Mouse (Mus musculus): ENCODE measurements at regions not wholly inside any gene's neighbourhood (a gene's known extent, or its start where the extent isn't known, plus 50 kb on each side); places are given as distances from the start of the nearest gene placed in this dataset.
A peak's percentile ranks its signal among the peaks of the same experiment; 100 is the strongest.

DNA sequence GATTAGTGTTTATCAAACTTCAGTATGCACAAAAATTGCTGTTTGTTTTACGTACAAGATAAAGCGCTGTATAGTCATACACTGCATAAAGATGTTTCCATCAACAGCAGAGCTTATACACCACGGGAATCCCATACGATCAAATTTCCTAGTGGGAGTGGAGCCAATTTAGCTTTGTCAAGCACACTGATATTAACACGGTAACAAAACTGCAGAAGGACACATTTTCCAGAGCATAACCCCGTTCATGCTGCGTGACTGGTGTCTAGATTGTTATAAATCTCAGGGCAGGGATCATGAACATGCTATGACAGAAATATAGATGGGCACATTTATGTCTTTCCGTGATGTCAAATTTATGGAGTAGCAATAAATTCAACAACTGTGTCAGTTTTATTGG is 302.6 kb upstream of the C030005K15Rik start:
- Histone ChIP-seq H3K4me3 (ENCODE audit: low read length) (no peak overlapping the region), H3K36me3 (ENCODE audit: control insufficient read depth, insufficient read depth, low read length) (no peaks in the 10 kb centered on the region), H3K27me3 (ENCODE audit: control insufficient read depth, insufficient read depth, low read depth, low read length) (no peaks in the 10 kb centered on the region), H3K9ac (ENCODE audit: low read length) (no peak overlapping the region), H3K27ac (ENCODE audit: low read length) (no peak overlapping the region), H3K9me3 (ENCODE audit: control insufficient read depth, low read length) (no peaks in the 10 kb centered on the region), H3K4me1 (replicated peaks; ENCODE audit: control insufficient read depth, insufficient read depth, low read length) (no peaks in the 10 kb centered on the region; the same call in 1 of the 2 replicates), H3K4me2 (ENCODE audit: low read depth, low read length) (0 out of 2 replicates have a peak overlapping the region, but pooled peaks have one; percentile 8)
- ATAC-seq (ENCODE audit: low read depth) = no peak
- WGBS = 42% methylated on average over 8 of the region's 8 CpGs

DNA sequence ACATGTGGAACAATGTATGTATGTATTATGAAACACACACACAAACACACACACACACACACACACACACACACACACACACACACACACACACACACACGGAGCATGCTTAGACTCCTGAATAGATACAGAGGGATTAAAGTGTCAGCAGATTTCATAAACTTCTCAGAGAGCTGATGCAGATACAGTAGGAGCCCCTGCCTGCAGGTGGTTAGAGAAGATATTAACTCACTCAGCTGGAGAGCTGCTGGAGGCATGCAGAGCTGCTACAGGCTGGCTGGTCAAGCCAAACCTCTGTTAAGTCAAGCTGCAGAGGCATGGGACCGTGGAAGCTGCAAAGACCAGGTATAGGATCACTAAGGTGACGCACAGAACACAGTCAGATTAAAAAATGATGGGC is 303.1 kb upstream of the C030005K15Rik start:
- H3K4me3 ChIP-seq (ENCODE audit: low read length) = no peak overlapping the region
- no peaks in the 10 kb centered on the region for H3K36me3 ChIP-seq (ENCODE audit: control insufficient read depth, insufficient read depth, low read length)
- WGBS = 66% methylated on average over 3 of the region's 3 CpGs
- H3K9ac ChIP-seq (ENCODE audit: low read length) = no peak overlapping the region
- no peak overlapping the region for H3K27ac ChIP-seq (ENCODE audit: low read length)
- no peak overlapping the region for H3K4me2 ChIP-seq (ENCODE audit: low read depth, low read length)
- ATAC-seq (ENCODE audit: low read depth) = no peak
- no peaks in the 10 kb centered on the region for H3K9me3 ChIP-seq (ENCODE audit: control insufficient read depth, low read length)
- H3K27me3 ChIP-seq (ENCODE audit: control insufficient read depth, insufficient read depth, low read depth, low read length) = no peaks in the 10 kb centered on the region
- H3K4me1 ChIP-seq (replicated peaks; ENCODE audit: control insufficient read depth, insufficient read depth, low read length) = no peaks in the 10 kb centered on the region; the same call in 1 of the 2 replicates

DNA sequence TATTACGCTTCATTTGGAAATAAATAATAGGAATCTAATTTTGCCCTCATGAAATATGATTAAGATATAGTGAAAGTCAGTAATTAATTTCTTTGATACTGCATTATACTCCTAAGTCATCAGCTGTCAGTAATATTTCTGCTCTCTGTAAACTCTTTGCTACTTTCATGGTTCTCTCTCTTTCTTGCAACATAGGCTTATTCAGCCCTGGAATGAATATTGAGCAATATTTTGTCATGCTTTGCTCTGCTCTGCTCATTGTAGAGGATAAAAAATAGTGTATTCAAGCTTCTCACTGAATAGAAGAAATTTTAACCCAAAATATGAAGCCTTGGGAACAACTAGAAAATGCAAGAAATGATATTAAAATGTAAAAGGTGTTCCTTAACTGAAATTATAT is 306.1 kb upstream of the C030005K15Rik start:
- Histone ChIP-seq H3K4me1 (replicated peaks; ENCODE audit: control insufficient read depth, insufficient read depth, low read length) (no peaks in the 10 kb centered on the region; the same call in 1 of the 2 replicates), H3K27me3 (ENCODE audit: control insufficient read depth, insufficient read depth, low read depth, low read length) (no peaks in the 10 kb centered on the region), H3K27ac (ENCODE audit: low read length) (no peak overlapping the region), H3K9ac (ENCODE audit: low read length) (no peak overlapping the region), H3K9me3 (ENCODE audit: control insufficient read depth, low read length) (no peaks in the 10 kb centered on the region), H3K4me2 (ENCODE audit: low read depth, low read length) (no peak overlapping the region), H3K4me3 (ENCODE audit: low read length) (no peak overlapping the region), H3K36me3 (ENCODE audit: control insufficient read depth, insufficient read depth, low read length) (no peaks in the 10 kb centered on the region)
- ATAC-seq (ENCODE audit: low read depth) = no peak
- whole genome bisulfite sequencing = 90% methylated on average over 1 of the region's 1 CpGs

DNA sequence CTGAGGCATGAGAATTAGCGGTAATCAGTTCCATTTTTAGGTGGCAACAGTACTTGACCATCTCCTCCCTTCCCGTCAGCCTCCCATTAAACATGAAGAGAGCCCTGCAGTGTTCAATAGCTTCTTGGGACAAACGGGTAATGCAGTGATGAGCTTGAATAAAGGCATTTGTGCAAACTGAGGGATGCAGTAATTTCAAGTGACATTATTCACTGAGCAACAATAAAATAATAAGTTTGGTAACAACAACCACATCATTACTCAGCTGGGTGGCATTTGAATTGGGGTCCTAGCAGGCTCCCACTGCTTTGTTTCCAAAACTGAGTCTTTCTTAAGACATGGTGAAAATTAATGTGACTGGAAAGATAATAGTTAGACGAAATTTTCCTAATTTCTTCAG is 315.2 kb upstream of the C030005K15Rik start:
- no peaks in the 10 kb centered on the region for H3K9me3 ChIP-seq (ENCODE audit: control insufficient read depth, low read length)
- H3K36me3 ChIP-seq (ENCODE audit: control insufficient read depth, insufficient read depth, low read length) = no peaks in the 10 kb centered on the region
- WGBS = 88% methylated on average over 4 of the region's 4 CpGs
- no peak overlapping the region for H3K9ac ChIP-seq (ENCODE audit: low read length)
- 0 out of 2 replicates have a peak, but pooled peaks cover 3% of the 10 kb centered on the region for H3K4me1 ChIP-seq (replicated peaks; ENCODE audit: control insufficient read depth, insufficient read depth, low read length)
- ATAC-seq (ENCODE audit: low read depth) = no peak
- no peak overlapping the region for H3K4me3 ChIP-seq (ENCODE audit: low read length)
- H3K27me3 ChIP-seq (ENCODE audit: control insufficient read depth, insufficient read depth, low read depth, low read length) = no peaks in the 10 kb centered on the region
- no peak overlapping the region for H3K27ac ChIP-seq (ENCODE audit: low read length)
- no peak overlapping the region for H3K4me2 ChIP-seq (ENCODE audit: low read depth, low read length)

DNA sequence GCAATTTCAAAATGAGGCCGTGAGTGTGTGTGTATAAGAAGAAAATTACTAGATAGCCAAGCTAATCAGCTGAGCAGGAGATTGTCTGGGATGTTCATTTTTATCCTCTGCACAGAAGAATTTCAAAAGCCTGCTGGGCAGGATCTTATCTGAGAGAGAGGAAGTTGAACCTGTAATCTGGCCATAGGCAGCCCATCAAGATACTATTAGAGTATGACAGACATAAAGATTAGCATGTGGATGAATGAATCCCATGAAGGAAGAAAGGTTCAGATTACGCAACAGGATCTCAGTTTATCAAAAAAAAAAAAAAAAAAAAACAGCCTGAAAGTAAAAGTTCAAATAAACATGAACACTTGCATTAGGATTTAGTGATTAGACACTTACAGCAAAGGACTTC is 317.3 kb upstream of the C030005K15Rik start:
- H3K36me3 ChIP-seq (ENCODE audit: control insufficient read depth, insufficient read depth, low read length) = no peaks in the 10 kb centered on the region
- H3K27me3 ChIP-seq (ENCODE audit: control insufficient read depth, insufficient read depth, low read depth, low read length) = no peaks in the 10 kb centered on the region
- H3K9me3 ChIP-seq (ENCODE audit: control insufficient read depth, low read length) = no peaks in the 10 kb centered on the region
- no peak for ATAC-seq (ENCODE audit: low read depth)
- H3K9ac ChIP-seq (ENCODE audit: low read length) = no peak overlapping the region
- 0 out of 2 replicates have a peak, but pooled peaks cover 3% of the 10 kb centered on the region for H3K4me1 ChIP-seq (replicated peaks; ENCODE audit: control insufficient read depth, insufficient read depth, low read length)
- WGBS = 64% methylated on average over 2 of the region's 2 CpGs
- no peak overlapping the region for H3K27ac ChIP-seq (ENCODE audit: low read length)
- no peak overlapping the region for H3K4me3 ChIP-seq (ENCODE audit: low read length)
- H3K4me2 ChIP-seq (ENCODE audit: low read depth, low read length) = no peak overlapping the region

DNA sequence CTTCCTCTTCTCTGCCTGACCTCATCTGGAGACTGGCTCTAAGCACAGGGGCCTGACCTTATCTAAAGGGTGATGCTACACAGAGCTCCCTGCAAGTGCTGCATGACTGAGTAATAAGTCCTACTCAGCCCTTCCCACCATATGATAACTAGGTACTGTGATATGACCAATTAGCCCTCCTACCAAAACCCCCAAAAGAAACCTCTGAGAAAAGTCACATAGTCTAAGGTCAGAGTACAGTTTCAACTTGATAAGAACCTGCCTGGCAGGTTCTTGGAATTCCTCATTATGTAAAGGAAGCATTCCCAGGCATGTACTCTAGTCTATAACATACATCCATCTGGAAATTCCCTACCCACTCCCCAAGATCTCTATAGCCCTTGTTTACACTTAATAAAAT is 318.0 kb upstream of the C030005K15Rik start:
- no peak for ATAC-seq (ENCODE audit: low read depth)
- no peak overlapping the region for H3K9ac ChIP-seq (ENCODE audit: low read length)
- H3K27me3 ChIP-seq (ENCODE audit: control insufficient read depth, insufficient read depth, low read depth, low read length) = no peaks in the 10 kb centered on the region
- H3K4me1 ChIP-seq (replicated peaks; ENCODE audit: control insufficient read depth, insufficient read depth, low read length) = 0 out of 2 replicates have a peak, but pooled peaks cover 3% of the 10 kb centered on the region
- no peaks in the 10 kb centered on the region for H3K9me3 ChIP-seq (ENCODE audit: control insufficient read depth, low read length)
- H3K4me3 ChIP-seq (ENCODE audit: low read length) = no peak overlapping the region
- no peaks in the 10 kb centered on the region for H3K36me3 ChIP-seq (ENCODE audit: control insufficient read depth, insufficient read depth, low read length)
- no peak overlapping the region for H3K27ac ChIP-seq (ENCODE audit: low read length)
- no peak overlapping the region for H3K4me2 ChIP-seq (ENCODE audit: low read depth, low read length)

DNA sequence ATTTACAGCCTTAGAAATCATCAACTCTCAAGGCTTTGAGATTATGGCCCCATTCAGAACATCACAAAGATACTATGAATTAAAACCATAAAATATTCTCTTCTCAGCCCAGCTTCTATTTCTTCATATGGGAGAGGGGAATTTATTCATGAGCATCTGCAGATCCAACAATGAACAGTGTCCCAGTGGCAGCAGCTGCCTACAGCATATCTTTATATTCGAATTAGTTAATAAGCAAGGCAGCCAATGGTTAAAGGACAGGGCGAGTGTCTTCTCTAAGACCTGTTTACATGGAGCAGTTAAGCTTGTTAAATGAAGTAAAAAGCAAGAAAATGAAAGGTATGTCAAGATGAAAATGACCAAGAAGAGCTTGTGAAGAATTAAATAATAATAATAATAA is 346.9 kb upstream of the C030005K15Rik start:
- Histone ChIP-seq H3K27me3 (ENCODE audit: control insufficient read depth, insufficient read depth, low read depth, low read length) (no peaks in the 10 kb centered on the region), H3K4me2 (ENCODE audit: low read depth, low read length) (no peak overlapping the region), H3K9me3 (ENCODE audit: control insufficient read depth, low read length) (no peaks in the 10 kb centered on the region), H3K9ac (ENCODE audit: low read length) (no peak overlapping the region), H3K27ac (ENCODE audit: low read length) (no peak overlapping the region), H3K4me3 (ENCODE audit: low read length) (no peak overlapping the region), H3K4me1 (replicated peaks; ENCODE audit: control insufficient read depth, insufficient read depth, low read length) (no peaks in the 10 kb centered on the region), H3K36me3 (ENCODE audit: control insufficient read depth, insufficient read depth, low read length) (no peaks in the 10 kb centered on the region)
- WGBS = 82% methylated on average over 2 of the region's 2 CpGs
- no peak for ATAC-seq (ENCODE audit: low read depth)

DNA sequence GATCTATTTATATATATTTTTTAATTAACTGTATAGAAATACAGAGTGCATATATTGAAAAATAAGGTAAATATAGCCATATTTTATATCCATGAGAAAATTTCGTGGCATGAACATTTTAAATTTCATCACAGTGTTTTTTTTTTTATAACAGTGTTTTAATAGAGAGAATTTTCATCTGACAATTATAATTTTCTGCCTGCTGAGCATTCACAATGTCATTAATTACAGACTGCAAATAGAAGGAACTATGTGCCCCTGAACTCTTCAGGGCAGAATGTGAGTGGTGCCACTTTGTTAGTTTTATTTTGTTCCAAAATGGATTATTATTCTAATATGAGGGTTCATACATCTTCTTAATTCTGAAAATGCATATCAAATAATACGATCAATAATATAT is 358.3 kb upstream of the C030005K15Rik start:
- Histone ChIP-seq H3K27me3 (ENCODE audit: control insufficient read depth, insufficient read depth, low read depth, low read length) (no peaks in the 10 kb centered on the region), H3K9ac (ENCODE audit: low read length) (no peak overlapping the region), H3K4me3 (ENCODE audit: low read length) (no peak overlapping the region), H3K4me2 (ENCODE audit: low read depth, low read length) (no peak overlapping the region), H3K36me3 (ENCODE audit: control insufficient read depth, insufficient read depth, low read length) (no peaks in the 10 kb centered on the region), H3K9me3 (ENCODE audit: control insufficient read depth, low read length) (no peaks in the 10 kb centered on the region), H3K27ac (ENCODE audit: low read length) (no peak overlapping the region), H3K4me1 (replicated peaks; ENCODE audit: control insufficient read depth, insufficient read depth, low read length) (no peaks in the 10 kb centered on the region)
- WGBS = 62% methylated on average over 2 of the region's 2 CpGs
- ATAC-seq (ENCODE audit: low read depth) = no peak

DNA sequence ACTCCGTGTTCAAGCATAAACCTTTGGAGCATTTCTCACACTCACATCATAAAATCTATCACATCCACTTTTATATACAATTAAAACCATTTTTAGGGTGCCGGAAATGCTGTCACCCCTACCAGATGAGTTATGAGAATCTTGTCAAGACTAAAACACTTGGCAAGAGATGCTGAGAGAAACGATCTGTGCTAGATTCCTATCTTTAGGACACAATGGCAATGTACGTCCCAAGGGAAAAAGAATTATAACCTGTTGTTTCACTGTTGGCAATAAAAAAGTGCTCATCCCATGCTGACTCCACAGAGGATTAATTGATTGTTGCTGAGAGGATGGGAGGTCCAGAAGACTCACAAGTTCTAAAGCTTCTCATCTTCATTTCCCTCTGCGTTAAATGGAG is 389.7 kb upstream of the C030005K15Rik start:
- Histone ChIP-seq H3K27me3 (ENCODE audit: control insufficient read depth, insufficient read depth, low read depth, low read length) (no peaks in the 10 kb centered on the region), H3K9me3 (ENCODE audit: control insufficient read depth, low read length) (no peaks in the 10 kb centered on the region), H3K4me3 (ENCODE audit: low read length) (no peak overlapping the region), H3K4me2 (ENCODE audit: low read depth, low read length) (no peak overlapping the region), H3K4me1 (replicated peaks; ENCODE audit: control insufficient read depth, insufficient read depth, low read length) (no peaks in the 10 kb centered on the region), H3K9ac (ENCODE audit: low read length) (no peak overlapping the region), H3K36me3 (ENCODE audit: control insufficient read depth, insufficient read depth, low read length) (no peaks in the 10 kb centered on the region), H3K27ac (ENCODE audit: low read length) (no peak overlapping the region)
- WGBS = 59% methylated on average over 5 of the region's 5 CpGs
- no peak for ATAC-seq (ENCODE audit: low read depth)

DNA sequence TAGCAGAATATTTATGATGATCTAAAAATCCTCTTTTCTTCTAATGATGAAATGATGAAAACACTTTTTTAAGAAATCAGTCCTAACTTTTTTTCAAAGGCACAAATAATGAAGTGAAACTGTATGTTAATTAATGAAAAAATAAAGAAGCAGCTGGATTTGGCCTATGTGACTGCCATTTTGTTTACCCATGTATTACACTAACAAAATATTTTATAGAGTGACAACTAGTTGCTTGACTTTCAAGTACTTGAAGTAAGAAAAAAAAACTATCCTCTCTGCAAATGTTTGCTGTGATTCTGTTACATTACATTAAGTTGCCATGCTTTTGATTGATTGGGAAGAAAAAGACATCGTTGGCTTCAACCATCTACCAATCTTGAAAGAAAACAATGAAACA is 399.2 kb upstream of the C030005K15Rik start:
- no peaks in the 10 kb centered on the region for H3K27me3 ChIP-seq (ENCODE audit: control insufficient read depth, insufficient read depth, low read depth, low read length)
- ATAC-seq (ENCODE audit: low read depth) = peak; percentile 57; the same call in 1 of the 2 replicates
- no peak overlapping the region for H3K4me3 ChIP-seq (ENCODE audit: low read length)
- H3K9ac ChIP-seq (ENCODE audit: low read length) = no peak overlapping the region
- no peak overlapping the region for H3K27ac ChIP-seq (ENCODE audit: low read length)
- H3K9me3 ChIP-seq (ENCODE audit: control insufficient read depth, low read length) = no peaks in the 10 kb centered on the region
- WGBS = 55% methylated on average over 1 of the region's 1 CpGs
- no peaks in the 10 kb centered on the region for H3K36me3 ChIP-seq (ENCODE audit: control insufficient read depth, insufficient read depth, low read length)
- H3K4me2 ChIP-seq (ENCODE audit: low read depth, low read length) = no peak overlapping the region
- H3K4me1 ChIP-seq (replicated peaks; ENCODE audit: control insufficient read depth, insufficient read depth, low read length) = no peaks in the 10 kb centered on the region
